24 mouse cellular contexts compared by ENCODE assay signal in genomic region chr9:44526337-44527112, GRCm38 (mm10). TPM values are rescaled to one million over a fixed set of nuclear protein-coding genes. Genes with fewer than 3 reads are reported as not detected.
DNase-seq lines count a peak whose midpoint lies in the region; ATAC-seq and TF ChIP-seq lines count a peak whose summit lies in the region.
"Had no signal": no experiment of that assay in that cellular context is flagged by ENCODE, and none has a peak within 500 bp of the region (broad histone marks: within the 10 kb centered on the region; RNA-seq: fewer than 3 reads in every experiment).

No protein-coding gene starts in this region.

- H3K9ac ChIP-seq in midbrain, embryonic 14.5 days (replicated peaks; ENCODE audit: low read length), result no peak overlapping the region
- H3K9ac ChIP-seq: hindbrain, embryonic 12.5 days; limb, embryonic 13.5 days; liver, embryonic 13.5 days had no signal

- 33% methylated on average over 9 of the region's 9 CpGs for WGBS in spleen, adult 2 months
- WGBS in midbrain, embryonic 14.5 days, result 66% methylated on average over 9 of the region's 9 CpGs

- H3K4me3 ChIP-seq in spleen, adult 2 months (ENCODE audit: extremely low read depth, insufficient read depth, insufficient read length), result peak overlapping the region; percentile 63
- no peak overlapping the region for H3K4me3 ChIP-seq in midbrain, embryonic 14.5 days (replicated peaks; ENCODE audit: low read depth, low read length)
- H3K4me3 ChIP-seq: heart, embryonic 10.5 days; hindbrain, embryonic 12.5 days; limb, embryonic 13.5 days; liver, embryonic 13.5 days had no signal

- H3K27me3 ChIP-seq in spleen, adult 2 months (ENCODE audit: control insufficient read depth, insufficient read depth, low read length), result no peaks in the 10 kb centered on the region
- H3K27me3 ChIP-seq in midbrain, embryonic 14.5 days (ENCODE audit: control insufficient read depth, insufficient read depth, low read length), result no peaks in the 10 kb centered on the region
- H3K27me3 ChIP-seq: hindbrain, embryonic 12.5 days; limb, embryonic 13.5 days had no signal

- TF ChIP-seq CTCF in spleen, adult 2 months (IDR thresholded peaks at IDR 0.05; ENCODE audit: extremely low read depth, insufficient read depth, insufficient read length, insufficient replicate concordance), result no peak

- DNase-seq in thymus, postnatal 4 days, result peak; percentile 34
- DNase-seq in thymus, postnatal 14 days, result no peak
- peak; percentile 84 for DNase-seq in induced T-regulatory cell, adult 2 months (ENCODE audit: low read depth)
- DNase-seq in spleen, adult 2 months (ENCODE audit: low read depth in 1 of 2, low spot score in 2 of 2), result peak; percentile 85 to 91
- DNase-seq in right cerebral cortex, postnatal 36 days (ENCODE audit: low spot score in 2 of 2), result no peak
- DNase-seq in midbrain, embryonic 14.5 days, result no peak
- DNase-seq in kidney, adult 11 months, result no peak
- DNase-seq: adrenal gland, postnatal 36 days; cerebellum, adult 18-20 months; cerebellum, postnatal 25 days; embryo, embryonic 11 days; gastrocnemius, postnatal 36 days; kidney, adult 9 months; liver, embryonic 13.5 days; right cerebral cortex, adult 18-20 months; thymus, postnatal 36 days had no signal

- H3K27ac ChIP-seq in spleen, adult 2 months (ENCODE audit: insufficient read depth, low read length), result peak overlapping the region; percentile 94
- H3K27ac ChIP-seq in midbrain, embryonic 14.5 days (replicated peaks; ENCODE audit: low read depth, low read length), result no peak overlapping the region
- H3K27ac ChIP-seq: heart, embryonic 10.5 days; hindbrain, embryonic 12.5 days; limb, embryonic 13.5 days; liver, embryonic 13.5 days had no signal

- no peak overlapping the region for H3K4me2 ChIP-seq in midbrain, embryonic 14.5 days (ENCODE audit: low read length)
- H3K4me2 ChIP-seq: hindbrain, embryonic 12.5 days; limb, embryonic 13.5 days; liver, embryonic 13.5 days had no signal

- H3K9me3 ChIP-seq in midbrain, embryonic 14.5 days (ENCODE audit: control insufficient read depth, low read length), result no peaks in the 10 kb centered on the region
- H3K9me3 ChIP-seq: hindbrain, embryonic 12.5 days; liver, embryonic 13.5 days had no signal

- H3K4me1 ChIP-seq in spleen, adult 2 months (ENCODE audit: control insufficient read depth, insufficient read depth, insufficient read length), result peaks cover 22% of the 10 kb centered on the region; the same call in 1 of the 2 replicates
- H3K4me1 ChIP-seq in midbrain, embryonic 14.5 days (ENCODE audit: control insufficient read depth, insufficient read depth, low read length), result no peaks in the 10 kb centered on the region
- H3K4me1 ChIP-seq: heart, embryonic 10.5 days; hindbrain, embryonic 12.5 days; limb, embryonic 13.5 days had no signal

- peak; percentile 96 for TF ChIP-seq POLR2A in spleen, adult 2 months (IDR thresholded peaks at IDR 0.05; ENCODE audit: low read depth, low read length)

- peaks cover 3% of the 10 kb centered on the region for H3K36me3 ChIP-seq in spleen, adult 2 months (ENCODE audit: control insufficient read depth, insufficient read depth, low read length)
- no peaks in the 10 kb centered on the region for H3K36me3 ChIP-seq in midbrain, embryonic 14.5 days (ENCODE audit: control insufficient read depth, insufficient read depth, low read length)
- H3K36me3 ChIP-seq: G1E; heart, embryonic 10.5 days; hindbrain, embryonic 12.5 days; limb, embryonic 13.5 days; liver, embryonic 13.5 days had no signal

- no peak for ATAC-seq in midbrain, embryonic 14.5 days (ENCODE audit: low FRiP score, low TSS enrichment)
- ATAC-seq: forebrain, embryonic 16.5 days; midbrain, embryonic 16.5 days had no signal

RNA-seq across cellular contexts. Expression of gene Cxcr5, which starts 35.2 kb away (rescaled TPM):
- polyA plus RNA-seq in spleen, adult 2 months (2012; rRNA removed), result 133 and 154 TPM in 2 replicates
- polyA plus RNA-seq in midbrain, embryonic 14.5 days (2014; fragmentation: Nextera tagmentation; extraction: Ambion mirVana), result 0.11 TPM in 1 of 2 replicates, not detected in the other
- polyA plus RNA-seq: C2C12; forebrain, embryonic 16.5 days; G1E; heart, embryonic 10.5 days; heart, postnatal 0 days; hindbrain, embryonic 12.5 days; midbrain, embryonic 16.5 days had no signal

RNA-seq across cellular contexts. Expression of gene Bcl9l, which starts 43.9 kb away (rescaled TPM):
- 42.2 and 50.3 TPM in 2 replicates for polyA plus RNA-seq in spleen, adult 2 months (2012; rRNA removed)
- polyA plus RNA-seq in midbrain, embryonic 14.5 days (2014; fragmentation: Nextera tagmentation; extraction: Ambion mirVana), result 12.6 and 14.9 TPM in 2 replicates

Comparison
In these comparisons a context has a peak if more than half of its experiments do, and no peak if none do; other contexts are left out.
1. DNase-seq: peak in thymus, postnatal 4 days (single experiment), induced T-regulatory cell, adult 2 months (single experiment) and spleen, adult 2 months (2 of 2); none in thymus, postnatal 14 days (single experiment), right cerebral cortex, postnatal 36 days (0 of 2), midbrain, embryonic 14.5 days (single experiment) and kidney, adult 11 months (single experiment).
2. RNA of gene Cxcr5, which starts 35.2 kb away (polyA plus RNA-seq): 133 to 154 TPM in spleen, adult 2 months; 0.11 TPM in midbrain, embryonic 14.5 days; every median in the first group is over 100 times any median in the second.